Mouse (Mus musculus): ENCODE measurements around the gene Casp8ap2.

Gene Casp8ap2

GRCm38 (mm10) chr4:32665843-32666242 is 50.6 kb downstream of the Casp8ap2 start:
- in situ Hi-C loops (cut with MboI, MseI): no loop called here

GRCm38 (mm10) chr4:32668291-32668690 is 53.0 kb downstream of the Casp8ap2 start:
- in situ Hi-C loops (cut with MboI, MseI): no loop called here

- in situ Hi-C loops (cut with MboI, MseI): no loop called here
Measured at GRCm38 (mm10) chr4:32669825-32670224, 54.6 kb downstream of the Casp8ap2 start.

- in situ Hi-C loops (cut with MboI, MseI): no loop called here
Measured at GRCm38 (mm10) chr4:32674025-32674424, 58.8 kb downstream of the Casp8ap2 start.

GRCm38 (mm10) chr4:32677471-32677870 is 62.2 kb downstream of the Casp8ap2 start:
- in situ Hi-C loops (cut with MboI, MseI): no loop called here

- in situ Hi-C loops (cut with MboI, MseI): no loop called here
Measured at GRCm38 (mm10) chr4:32680843-32681242, 65.6 kb downstream of the Casp8ap2 start.

- in situ Hi-C loops (cut with MboI, MseI): no loop called here
Measured at GRCm38 (mm10) chr4:32682471-32682870, 67.2 kb downstream of the Casp8ap2 start.

- in situ Hi-C loops (cut with MboI, MseI): no loop called here
Measured at GRCm38 (mm10) chr4:32683061-32683582, 67.9 kb downstream of the Casp8ap2 start.

Measured in T-helper 2 cell (primary cell).